Mouse (Mus musculus): Measurements from ENCODE around the gene Pard3b.

DNA sequence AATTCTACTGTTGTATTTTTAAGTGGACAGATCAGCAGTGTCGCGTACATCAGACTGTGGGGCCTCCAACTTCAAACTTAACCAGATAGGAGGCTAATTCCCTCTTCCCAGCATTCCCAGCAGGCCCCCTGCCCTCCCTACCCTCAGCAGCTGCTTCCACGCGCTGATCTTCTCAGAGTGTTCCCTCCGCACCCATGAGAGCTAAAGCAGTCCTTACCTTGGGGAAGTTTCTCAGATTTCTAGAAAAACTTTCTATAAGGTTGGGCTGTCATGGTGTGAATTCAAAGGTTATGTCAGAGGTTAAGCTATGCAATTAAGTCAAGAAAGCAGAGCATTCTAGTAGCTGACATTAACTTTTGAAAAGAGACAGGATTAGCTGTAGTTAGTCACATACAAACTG lies 686.6 kb downstream of the Pard3b start:
- TF ChIP-seq POLR2A (IDR thresholded peaks at IDR 0.05; ENCODE audit: low read depth, low read length) (no peak), CTCF (conservative IDR thresholded peaks at IDR 0.05; ENCODE audit: insufficient read depth, insufficient read length, low read depth, low read length) (no peak)

Measured in kidney, adult 2 months (tissue).